Mouse (Mus musculus) kidney, adult 2 months (tissue): ENCODE measurements at regions not wholly inside any gene's neighbourhood (a gene's known extent, or its start where the extent isn't known, plus 50 kb on each side); places are given as distances from the start of the nearest gene placed in this dataset.
A peak's percentile ranks its signal among the peaks of the same experiment; 100 is the strongest.

Experiments
- DNase-seq: peaks from one replicate; pipeline ENCODE4 v3.0.0; 2021
- H3K27ac ChIP-seq: fragments of 200-500 bp; 2 replicates; pipeline ENCODE4 v1.5.1; 2012; ENCODE audit warnings: low read depth, low read length, control low read depth, inconsistent platforms; ENCODE audit not compliant: insufficient read depth
- H3K27me3 ChIP-seq: fragments of 200-500 bp; replicated peaks from 2 replicates; pipeline ENCODE4 v1.6.1; 2012; ENCODE audit warnings: mild to moderate bottlenecking, moderate library complexity, low read length, inconsistent platforms; ENCODE audit not compliant: control insufficient read depth, insufficient read depth
- H3K36me3 ChIP-seq: fragments of 200-500 bp; 2 replicates; pipeline ENCODE4 v1.6.1; 2012; ENCODE audit warnings: mild to moderate bottlenecking, moderate library complexity, low read length, inconsistent platforms; ENCODE audit not compliant: control insufficient read depth, insufficient read depth
- H3K4me1 ChIP-seq: fragments of 200-500 bp; 2 replicates; pipeline ENCODE4 v1.6.1; 2011; ENCODE audit warnings: low read length; ENCODE audit not compliant: control insufficient read depth, insufficient read depth
- H3K4me3 ChIP-seq: fragments of 200-500 bp; 2 replicates; pipeline ENCODE4 v1.5.1; 2011; ENCODE audit warnings: mild to moderate bottlenecking, low read depth, low read length, control low read depth; ENCODE audit not compliant: insufficient read depth
- CTCF ChIP-seq: fragments of 200-500 bp; conservative IDR thresholded peaks from 2 replicates; pipeline ENCODE4 v1.5.1; 2011; ENCODE audit warnings: low read depth, mild to moderate bottlenecking, control low read depth, low read length, moderate library complexity, mixed read lengths; ENCODE audit not compliant: insufficient read depth, insufficient read length
- POLR2A ChIP-seq: fragments of 200-500 bp; IDR thresholded peaks from one replicate; pipeline ENCODE4 v1.6.1; 2011; ENCODE audit warnings: low read depth, low read length, control low read depth
- WGBS: fragments of 180-500 bp; shearing (Covaris S2); methylation state at CpG from one replicate; pipeline ENCODE4 v1.1.7; 2018; 5-methylcytosine and 5-hydroxymethylcytosine counted together

DNA sequence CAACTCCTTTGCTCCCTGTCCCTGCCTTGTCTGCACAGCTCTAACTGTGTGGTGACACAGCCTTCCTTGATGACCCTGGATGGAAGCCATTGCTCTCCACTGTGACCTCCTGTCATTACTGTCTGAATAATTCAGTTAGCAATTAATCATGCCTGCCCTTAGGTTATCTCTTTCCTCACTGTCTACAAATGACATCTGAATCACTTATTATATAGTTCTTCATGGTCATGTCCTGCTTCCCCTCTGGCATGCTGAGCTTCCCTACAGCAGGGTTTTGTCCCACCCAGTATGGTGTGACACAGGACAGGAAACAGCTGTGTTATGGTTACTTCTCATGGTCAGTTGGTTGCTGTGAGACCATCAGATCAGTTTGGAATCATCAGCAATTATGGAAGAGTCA is 458.9 kb downstream of the Ajap1 start:
- Histone ChIP-seq H3K36me3 (no peaks in the 10 kb centered on the region), H3K27ac (no peak overlapping the region), H3K4me3 (no peak overlapping the region), H3K27me3 (no peaks in the 10 kb centered on the region), H3K4me1 (peaks cover 3% of the 10 kb centered on the region; the same call in 1 of the 2 replicates)
- no peak for DNase-seq
- TF ChIP-seq POLR2A (no peak), CTCF (no peak)

DNA sequence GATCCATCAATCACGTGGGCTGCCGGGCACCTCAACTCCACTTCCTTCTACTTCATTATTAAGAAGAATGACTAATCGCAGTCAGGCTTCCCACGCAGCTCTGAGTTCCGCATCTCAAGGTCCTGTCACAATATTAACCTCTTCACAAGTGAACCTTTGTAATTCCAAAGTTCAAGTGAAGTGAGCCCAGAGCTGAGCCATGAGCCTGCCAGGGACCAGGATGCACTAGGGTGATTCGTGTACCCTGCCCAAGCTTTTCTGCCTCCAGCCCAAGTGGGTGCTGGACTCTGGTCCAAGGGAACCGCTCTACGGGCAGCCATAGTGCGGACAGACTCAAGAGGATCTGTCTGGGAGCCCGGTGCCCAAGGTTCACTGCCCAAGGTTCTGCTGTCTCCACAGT is 463.4 kb downstream of the Ajap1 start:
- H3K4me3 ChIP-seq, result no peak overlapping the region
- peak; percentile 95 for DNase-seq
- H3K27ac ChIP-seq, result peak overlapping the region; percentile 89
- peaks cover 11% of the 10 kb centered on the region; the same call in 1 of the 2 replicates for H3K4me1 ChIP-seq
- H3K36me3 ChIP-seq, result no peaks in the 10 kb centered on the region
- H3K27me3 ChIP-seq, result no peaks in the 10 kb centered on the region
- WGBS, result 41% methylated on average over 10 of the region's 10 CpGs
- TF ChIP-seq POLR2A (no peak), CTCF (no peak)

DNA sequence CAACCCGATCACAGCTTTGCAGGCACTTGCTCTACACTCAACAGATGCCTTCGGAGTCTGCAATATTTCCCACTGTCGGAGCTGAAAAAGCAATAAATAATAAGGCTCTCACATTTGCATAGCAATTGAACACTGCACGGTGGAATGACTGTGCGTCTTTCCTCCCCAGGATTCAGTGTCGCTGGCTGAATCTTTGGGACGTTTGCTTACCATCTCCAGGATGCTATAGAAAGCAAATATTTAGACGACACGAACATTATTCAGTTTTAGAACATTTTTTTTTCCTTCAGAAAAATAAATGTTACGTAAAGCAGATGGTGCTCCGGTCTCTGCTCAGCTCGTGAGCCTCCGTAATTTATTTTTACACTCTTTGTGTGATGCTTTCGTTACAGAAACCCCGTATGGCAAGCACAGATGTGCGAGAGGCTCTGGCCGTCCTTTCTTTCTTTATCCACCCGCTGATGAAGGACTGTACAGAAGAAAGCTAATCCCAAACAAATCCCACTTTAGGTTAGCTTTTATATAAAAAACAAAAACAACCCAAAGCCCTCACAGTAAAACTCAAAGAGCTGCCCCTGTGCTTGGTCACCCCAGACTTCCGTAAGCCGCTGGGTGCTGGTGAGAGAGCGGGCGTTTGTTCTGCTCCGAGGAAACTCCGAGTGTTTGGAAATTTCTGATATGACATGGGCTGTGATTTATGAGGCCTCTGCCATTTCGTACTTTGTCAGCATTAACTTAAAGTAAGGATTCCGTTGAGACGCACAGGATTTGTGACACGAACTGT is 464.3 kb downstream of the Ajap1 start:
- H3K27ac ChIP-seq, result peak overlapping the region; percentile 89
- peak; percentile 7 for DNase-seq
- 29% methylated on average over 28 of the region's 28 CpGs for WGBS
- TF ChIP-seq CTCF (no peak), POLR2A (no peak)
- no peak overlapping the region for H3K4me3 ChIP-seq
- H3K27me3 ChIP-seq, result no peaks in the 10 kb centered on the region
- no peaks in the 10 kb centered on the region for H3K36me3 ChIP-seq
- peaks cover 11% of the 10 kb centered on the region; the same call in 1 of the 2 replicates for H3K4me1 ChIP-seq

DNA sequence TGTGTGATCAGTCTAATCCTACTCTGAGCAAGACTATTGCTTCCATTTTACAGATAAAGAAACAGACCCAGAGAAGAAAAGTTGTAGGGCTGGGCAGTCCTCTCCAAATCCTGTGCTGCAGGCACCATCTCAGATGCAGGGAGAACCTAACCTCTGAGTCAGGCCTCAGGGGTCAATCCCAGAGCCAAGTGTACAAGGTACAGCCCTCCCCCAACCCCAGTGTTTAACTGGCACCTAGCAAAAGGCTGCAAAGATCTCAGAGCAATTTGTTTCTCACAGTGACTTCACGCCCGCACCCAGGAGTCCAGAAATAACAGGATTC is 464.8 kb downstream of the Ajap1 start:
- 42% methylated on average over 2 of the region's 2 CpGs for WGBS
- H3K4me1 ChIP-seq, result peaks cover 11% of the 10 kb centered on the region; the same call in 1 of the 2 replicates
- peak; percentile 74 for DNase-seq

DNA sequence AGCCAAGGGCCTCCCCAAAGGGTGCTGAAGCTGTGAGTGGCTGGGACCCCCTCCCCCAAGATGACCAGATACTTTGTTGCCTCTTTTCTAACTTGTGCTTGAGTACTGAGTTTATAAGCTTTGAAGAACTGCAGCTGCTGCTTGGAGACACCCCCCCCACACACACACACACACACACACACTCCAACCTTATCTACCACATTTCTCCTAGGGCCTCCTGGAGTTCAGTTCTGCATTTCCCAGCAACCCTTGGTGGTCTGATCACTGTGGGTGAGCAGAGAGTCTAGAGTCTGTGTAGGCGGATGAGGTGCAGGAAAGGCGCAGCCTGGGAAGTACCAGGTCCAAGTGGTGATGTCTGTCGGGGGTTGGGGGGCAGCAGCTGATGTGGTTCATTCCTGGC is 479.3 kb downstream of the Ajap1 start:
- no peak overlapping the region for H3K4me3 ChIP-seq
- H3K27me3 ChIP-seq, result no peaks in the 10 kb centered on the region
- H3K36me3 ChIP-seq, result no peaks in the 10 kb centered on the region
- TF ChIP-seq POLR2A (no peak), CTCF (no peak)
- DNase-seq, result no peak
- WGBS, result 74% methylated on average over 3 of the region's 3 CpGs
- no peak overlapping the region for H3K27ac ChIP-seq
- no peaks in the 10 kb centered on the region for H3K4me1 ChIP-seq

More for the DNA sequence above, 464.8 kb downstream of the Ajap1 start:
- Histone ChIP-seq H3K36me3 (no peaks in the 10 kb centered on the region), H3K27me3 (no peaks in the 10 kb centered on the region), H3K27ac (peak overlapping the region; percentile 43; the same call in 1 of the 2 replicates), H3K4me3 (no peak overlapping the region)
- no peak for TF ChIP-seq POLR2A
- no peak for TF ChIP-seq CTCF

DNA sequence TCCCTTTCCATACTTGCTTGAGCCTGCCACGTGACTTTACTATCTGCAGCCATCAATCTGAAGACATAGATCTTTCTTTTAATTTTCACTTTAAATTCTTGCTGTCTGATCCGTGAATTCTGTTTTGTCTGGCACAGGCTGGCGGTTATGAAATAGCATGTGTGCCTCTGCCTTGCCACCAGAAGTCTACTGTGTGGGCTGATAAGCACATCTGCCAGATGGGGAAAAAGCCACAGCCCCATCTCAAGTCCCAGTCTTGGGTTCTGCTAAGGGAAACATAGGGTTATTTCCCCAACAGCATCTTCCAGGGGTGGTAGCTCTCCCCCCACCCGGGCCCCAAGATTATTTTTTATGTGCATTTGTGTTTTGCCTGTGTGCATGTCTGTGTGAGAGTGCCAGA is 480.1 kb downstream of the Ajap1 start:
- H3K4me3 ChIP-seq, result no peak overlapping the region
- H3K27me3 ChIP-seq, result no peaks in the 10 kb centered on the region
- 79% methylated on average over 4 of the region's 4 CpGs for WGBS
- no peak overlapping the region for H3K27ac ChIP-seq
- TF ChIP-seq POLR2A, result no peak
- TF ChIP-seq CTCF, result no peak
- no peaks in the 10 kb centered on the region for H3K36me3 ChIP-seq
- H3K4me1 ChIP-seq, result no peaks in the 10 kb centered on the region
- no peak for DNase-seq

DNA sequence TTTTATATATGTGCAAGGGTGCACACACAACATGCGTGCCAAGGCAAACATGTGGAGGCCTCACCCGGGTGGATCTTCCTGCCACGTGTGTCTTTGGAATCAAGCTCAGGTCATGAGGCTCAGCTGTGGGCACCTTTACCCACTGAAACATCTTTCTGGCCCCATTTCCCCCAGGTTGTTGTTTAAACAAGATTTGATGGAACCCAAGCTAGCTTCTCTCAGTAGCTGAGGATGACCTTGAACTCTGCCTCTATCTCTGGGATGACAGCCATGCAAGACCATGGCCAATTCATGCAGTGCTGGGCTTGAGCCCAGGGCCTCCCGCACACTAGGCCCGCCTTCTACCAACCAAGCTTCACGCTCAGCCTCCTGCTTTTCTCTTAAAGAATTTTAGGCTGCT is 480.9 kb downstream of the Ajap1 start:
- Histone ChIP-seq H3K4me1 (no peaks in the 10 kb centered on the region), H3K27me3 (no peaks in the 10 kb centered on the region), H3K36me3 (no peaks in the 10 kb centered on the region), H3K4me3 (no peak overlapping the region), H3K27ac (no peak overlapping the region)
- WGBS, result 84% methylated on average over 6 of the region's 6 CpGs
- no peak for TF ChIP-seq CTCF
- TF ChIP-seq POLR2A, result no peak
- DNase-seq, result no peak
